Mouse (Mus musculus): ENCODE measurements around the gene Sgms2.

- TF ChIP-seq CTCF (IDR thresholded peaks at IDR 0.05; ENCODE audit: low read depth): no peak
- TF ChIP-seq EP300 (IDR thresholded peaks at IDR 0.05; ENCODE audit: low read depth): no peak
Measured at GRCm38 (mm10) chr3:131499651-131500050, 8.4 kb upstream of the Sgms2 start.

Data from heart, postnatal 0 days (tissue).